Mouse (Mus musculus) limb, embryonic 14.5 days (tissue): ENCODE data around the gene Clspn. TPM values are rescaled to one million over a fixed set of nuclear protein-coding genes. Genes with fewer than 3 reads are reported as not detected.

Source experiments
- ATAC-seq: fragments of 200-750 bp; cut with Nextera tagmentation; 2 replicates; pipeline ENCODE4 v1.8.0; 2017; ENCODE audit warnings: low read depth, moderate number of reproducible peaks, moderate TSS enrichment; ENCODE audit not compliant: low FRiP score
- DNase-seq: peaks from one replicate; pipeline ENCODE4 v3.0.0-alpha.2; 2015; ENCODE audit warnings: low spot score
- H3K27ac ChIP-seq: fragments of 300-500 bp; sonication (generic); replicated peaks from 2 replicates; pipeline ENCODE4 v1.5.1; 2014; ENCODE audit warnings: low read depth, mild to moderate bottlenecking, low read length, moderate library complexity, mixed read lengths
- H3K27me3 ChIP-seq: fragments of 300-500 bp; sonication (generic); 2 replicates; pipeline ENCODE4 v1.6.1; 2014; ENCODE audit warnings: low read length, mixed read lengths; ENCODE audit not compliant: control insufficient read depth, insufficient read depth
- H3K36me3 ChIP-seq: fragments of 300-500 bp; sonication (generic); 2 replicates; pipeline ENCODE4 v1.6.1; 2014; ENCODE audit warnings: mild to moderate bottlenecking, low read length, moderate library complexity, mixed read lengths; ENCODE audit not compliant: control insufficient read depth, insufficient read depth
- H3K4me1 ChIP-seq: fragments of 300-500 bp; sonication (generic); 2 replicates; pipeline ENCODE4 v1.6.1; 2014; ENCODE audit warnings: antibody characterized with exemption, low read length, mixed read lengths; ENCODE audit not compliant: control insufficient read depth, insufficient read depth
- H3K4me2 ChIP-seq: fragments of 300-500 bp; sonication (generic); replicated peaks from 2 replicates; pipeline ENCODE4 v1.6.1; 2014; ENCODE audit warnings: low read depth, mild to moderate bottlenecking, low read length, moderate library complexity; ENCODE audit not compliant: severe bottlenecking
- H3K4me3 ChIP-seq: fragments of 300-500 bp; sonication (generic); replicated peaks from 2 replicates; pipeline ENCODE4 v1.5.1; 2014; ENCODE audit warnings: low read length
- H3K9ac ChIP-seq: fragments of 300-500 bp; sonication (generic); 2 replicates; pipeline ENCODE4 v1.6.1; 2014; ENCODE audit warnings: mild to moderate bottlenecking, low read depth, low read length, moderate library complexity; ENCODE audit not compliant: severe bottlenecking
- H3K9me3 ChIP-seq: fragments of 300-500 bp; sonication (generic); 2 replicates; pipeline ENCODE4 v1.6.1; 2016; ENCODE audit warnings: low read length; ENCODE audit not compliant: control insufficient read depth
- POLR2A ChIP-seq: fragments of 200-500 bp; IDR thresholded peaks from 2 replicates; pipeline ENCODE4 v1.8.0; 2012; ENCODE audit warnings: inconsistent platforms, mild to moderate bottlenecking, moderate library complexity, borderline replicate concordance; ENCODE audit not compliant: insufficient read depth, insufficient read length; ENCODE audit errors: extremely low read depth
- WGBS: fragments of 180-500 bp; shearing (Covaris S2); extraction: QIAGEN DNeasy Blood & Tissue Kit; methylation state at CpG from one replicate; pipeline ENCODE4 v1.1.7; 2014; 5-methylcytosine and 5-hydroxymethylcytosine counted together
- polyA plus RNA-seq, 2 experiments: library from polyadenylated mRNA; depleted of rRNA in 1 of 2; stranded (reverse) in 1 of 2; unstranded in 1 of 2; fragments of >200 nt; fragmentation: Nextera tagmentation in 1 of 2; extraction: Ambion mirVana in 1 of 2; gene quantifications; 2 replicates each; pipeline versions ENCODE4 v1.2.1 to v1.2.3; 2012 to 2014

Gene Clspn
- polyA plus RNA-seq, 2 experiments = 22.6 to 39.2 TPM

- DNase-seq = no peak
- Histone ChIP-seq H3K27ac (no peak overlapping the region), H3K4me1 (no peaks in the 10 kb centered on the region), H3K4me3 (no peak overlapping the region), H3K4me2 (no peak overlapping the region), H3K27me3 (no peaks in the 10 kb centered on the region), H3K36me3 (no peaks in the 10 kb centered on the region), H3K9ac (no peak overlapping the region), H3K9me3 (no peaks in the 10 kb centered on the region)
- no peak for TF ChIP-seq POLR2A
- WGBS = 82% methylated on average over 7 of the region's 7 CpGs
- ATAC-seq = no peak
These were observed 4.6 kb upstream of the Clspn start for GRCm38 (mm10) chr4:126552136-126552535.

- H3K9me3 ChIP-seq = no peaks in the 10 kb centered on the region
- no peak for TF ChIP-seq POLR2A
- WGBS = 71% methylated on average over 8 of the region's 8 CpGs
- H3K4me3 ChIP-seq = no peak overlapping the region
- H3K4me2 ChIP-seq = no peak overlapping the region
- no peak overlapping the region for H3K9ac ChIP-seq
- H3K27me3 ChIP-seq = no peaks in the 10 kb centered on the region
- no peak for DNase-seq
- no peak for ATAC-seq
- 0 out of 2 replicates have a peak, but pooled peaks cover 2% of the 10 kb centered on the region for H3K4me1 ChIP-seq
- H3K36me3 ChIP-seq = no peaks in the 10 kb centered on the region
- H3K27ac ChIP-seq = no peak overlapping the region
These were observed 3.6 kb upstream of the Clspn start for GRCm38 (mm10) chr4:126553105-126553504.

- Histone ChIP-seq H3K4me1 (0 out of 2 replicates have a peak, but pooled peaks cover 2% of the 10 kb centered on the region), H3K4me2 (no peak overlapping the region), H3K27ac (no peak overlapping the region), H3K9ac (no peak overlapping the region), H3K4me3 (no peak overlapping the region), H3K9me3 (no peaks in the 10 kb centered on the region), H3K36me3 (no peaks in the 10 kb centered on the region), H3K27me3 (no peaks in the 10 kb centered on the region)
- TF ChIP-seq POLR2A = no peak
- no peak for ATAC-seq
- no peak for DNase-seq
- WGBS = 83% methylated on average over 1 of the region's 1 CpGs
These were observed 3.0 kb upstream of the Clspn start for GRCm38 (mm10) chr4:126553685-126554084.

GRCm38 (mm10) chr4:126554462-126554861 is 2.3 kb upstream of the Clspn start:
- Histone ChIP-seq H3K4me1 (0 out of 2 replicates have a peak, but pooled peaks cover 2% of the 10 kb centered on the region), H3K4me2 (no peak overlapping the region), H3K36me3 (no peaks in the 10 kb centered on the region), H3K9ac (no peak overlapping the region), H3K4me3 (no peak overlapping the region), H3K9me3 (no peaks in the 10 kb centered on the region), H3K27ac (no peak overlapping the region), H3K27me3 (no peaks in the 10 kb centered on the region)
- no peak for TF ChIP-seq POLR2A
- DNase-seq (peak; percentile 76), ATAC-seq (no peak)
- 32% methylated on average over 3 of the region's 3 CpGs for WGBS

- no peaks in the 10 kb centered on the region for H3K4me1 ChIP-seq
- no peak for ATAC-seq
- H3K9me3 ChIP-seq = no peaks in the 10 kb centered on the region
- no peak overlapping the region for H3K27ac ChIP-seq
- 93% methylated on average over 6 of the region's 6 CpGs for WGBS
- no peak overlapping the region for H3K4me2 ChIP-seq
- no peak for TF ChIP-seq POLR2A
- H3K27me3 ChIP-seq = no peaks in the 10 kb centered on the region
- DNase-seq = no peak
- H3K9ac ChIP-seq = no peak overlapping the region
- no peak overlapping the region for H3K4me3 ChIP-seq
- H3K36me3 ChIP-seq = peaks cover 63% of the 10 kb centered on the region
These were observed 7.1 kb downstream of the Clspn start for GRCm38 (mm10) chr4:126563798-126564197.

GRCm38 (mm10) chr4:126567243-126567642 is 10.5 kb downstream of the Clspn start:
- H3K4me2 ChIP-seq = no peak overlapping the region
- no peak overlapping the region for H3K9ac ChIP-seq
- no peak overlapping the region for H3K27ac ChIP-seq
- ATAC-seq (no peak), DNase-seq (no peak)
- no peak for TF ChIP-seq POLR2A
- H3K9me3 ChIP-seq = no peaks in the 10 kb centered on the region
- WGBS = 93% methylated on average over 4 of the region's 4 CpGs
- H3K36me3 ChIP-seq = peaks cover 65% of the 10 kb centered on the region
- no peaks in the 10 kb centered on the region for H3K4me1 ChIP-seq
- H3K4me3 ChIP-seq = no peak overlapping the region
- H3K27me3 ChIP-seq = no peaks in the 10 kb centered on the region
